Mouse (Mus musculus) cortical plate, adult 2 months (tissue): ENCODE measurements around the gene Fat3.

ENCODE experiments used
- CTCF ChIP-seq: fragments of 200-500 bp; IDR thresholded peaks from 2 replicates; pipeline ENCODE4 v1.5.1; 2011; ENCODE audit warnings: mild to moderate bottlenecking, control low read depth, low read length; ENCODE audit not compliant: insufficient read depth; ENCODE audit errors: extremely low read depth
- POLR2A ChIP-seq: fragments of 200-500 bp; IDR thresholded peaks from 2 replicates; pipeline ENCODE4 v1.6.1; 2011; ENCODE audit warnings: mild to moderate bottlenecking, low read length, control low read depth; ENCODE audit not compliant: insufficient read depth; ENCODE audit errors: extremely low read depth

DNA sequence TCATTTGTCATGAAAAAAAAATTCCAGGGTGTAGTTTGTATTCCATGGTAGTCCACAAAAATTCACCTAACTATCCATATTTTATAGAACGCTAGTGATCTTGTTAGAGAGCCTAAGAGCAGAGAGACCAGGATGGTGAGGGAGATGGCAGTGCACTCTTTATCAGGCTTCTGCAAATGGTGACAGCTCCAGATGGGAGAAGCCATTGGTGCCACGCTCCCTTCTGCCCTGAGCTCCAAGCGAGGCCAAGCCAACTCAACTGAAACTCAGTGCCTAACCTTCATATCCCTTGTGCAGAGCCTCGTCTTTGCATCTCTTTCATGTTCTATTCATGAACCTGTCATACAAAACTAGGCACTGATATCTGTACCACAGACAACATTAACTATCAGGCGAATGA, 575.8 kb downstream of the Fat3 start:
- no peak for TF ChIP-seq POLR2A
- TF ChIP-seq CTCF, result no peak
